Mouse (Mus musculus): ENCODE results near the gene Gm20532.

Gm20532 gene

DNA sequence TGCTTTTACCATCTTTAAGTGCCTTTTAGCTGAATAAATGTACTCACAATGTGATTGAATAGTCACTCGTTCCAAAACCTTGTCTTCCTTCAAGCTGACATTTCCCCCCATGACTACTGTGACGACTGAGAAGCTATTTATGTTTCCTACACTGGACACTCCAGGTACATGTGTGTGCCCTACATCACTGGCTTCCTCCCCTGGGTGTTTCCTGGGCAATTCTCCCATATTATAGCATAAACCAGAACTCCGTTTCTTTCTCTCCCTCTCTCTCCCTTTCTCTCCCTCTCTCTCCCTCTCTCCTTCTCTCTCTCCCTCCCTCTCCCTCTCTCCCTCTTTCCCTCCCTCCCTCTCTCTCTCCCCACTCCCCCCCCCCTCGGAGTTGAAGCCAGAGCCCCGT, 12.6 kb upstream of the Gm20532 start:
- no peak for DNase-seq (ENCODE audit: low spot score in 2 of 2)

DNA sequence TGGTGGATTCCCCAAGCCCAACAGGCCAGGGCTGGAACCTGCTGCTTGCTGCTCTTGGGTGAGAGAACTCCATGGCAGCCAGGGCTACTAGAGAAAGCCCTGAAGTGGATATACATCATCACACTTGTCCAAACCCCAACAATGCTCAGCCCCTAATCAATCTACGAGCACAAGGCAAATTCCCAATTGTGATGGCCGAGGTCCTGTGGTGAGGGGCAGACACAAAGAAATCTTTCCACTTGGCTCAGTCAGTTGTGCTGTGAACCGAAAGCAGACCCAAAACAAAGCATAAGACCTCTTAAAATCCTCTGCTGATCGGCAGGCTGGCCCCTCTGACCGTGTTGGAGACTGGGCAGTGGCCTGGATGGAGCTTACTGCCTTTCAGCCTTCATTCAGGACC, 11.6 kb upstream of the Gm20532 start:
- DNase-seq (ENCODE audit: low spot score in 2 of 2), result no peak

DNA sequence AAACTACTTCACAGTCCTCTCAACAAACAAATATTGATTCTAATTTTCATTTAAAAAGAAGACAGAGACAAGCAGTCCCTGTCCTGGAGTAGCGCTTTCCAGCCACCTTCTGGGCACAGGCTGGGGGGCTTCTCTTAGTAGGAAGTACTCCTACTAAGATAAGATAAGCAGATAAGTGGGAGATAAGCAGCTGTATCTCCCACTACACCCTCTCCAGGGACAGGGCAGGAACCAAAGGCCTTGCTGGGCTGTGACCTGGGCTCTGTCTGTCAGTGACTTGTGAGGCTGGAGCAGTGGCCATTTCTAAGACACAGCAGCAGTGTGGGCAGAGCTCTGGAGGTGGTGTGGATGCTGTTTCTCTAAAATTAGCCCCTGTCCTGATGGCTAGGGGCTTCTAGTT, 11.1 kb upstream of the Gm20532 start:
- DNase-seq (ENCODE audit: low spot score in 2 of 2), result no peak

DNA sequence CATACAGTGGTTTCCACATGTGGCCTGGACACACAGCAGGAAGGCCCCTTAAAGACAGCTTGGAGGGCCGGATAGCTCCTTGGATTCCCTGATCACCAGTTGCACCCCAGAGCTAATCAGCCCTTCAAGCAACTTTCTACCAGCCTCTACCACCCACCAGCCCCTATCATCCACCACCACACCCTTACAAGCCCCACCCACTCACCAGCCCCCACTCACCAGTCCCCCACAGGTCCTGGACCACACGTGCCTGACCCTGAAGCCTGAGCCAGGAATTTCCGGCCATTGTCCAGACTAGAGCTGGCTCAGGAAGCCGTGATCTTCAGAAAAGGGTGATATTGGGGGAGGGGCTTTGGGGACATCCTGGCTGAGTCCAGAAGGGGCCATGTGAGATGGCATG, 10.6 kb upstream of the Gm20532 start:
- DNase-seq (ENCODE audit: low spot score in 2 of 2), result no peak

DNA sequence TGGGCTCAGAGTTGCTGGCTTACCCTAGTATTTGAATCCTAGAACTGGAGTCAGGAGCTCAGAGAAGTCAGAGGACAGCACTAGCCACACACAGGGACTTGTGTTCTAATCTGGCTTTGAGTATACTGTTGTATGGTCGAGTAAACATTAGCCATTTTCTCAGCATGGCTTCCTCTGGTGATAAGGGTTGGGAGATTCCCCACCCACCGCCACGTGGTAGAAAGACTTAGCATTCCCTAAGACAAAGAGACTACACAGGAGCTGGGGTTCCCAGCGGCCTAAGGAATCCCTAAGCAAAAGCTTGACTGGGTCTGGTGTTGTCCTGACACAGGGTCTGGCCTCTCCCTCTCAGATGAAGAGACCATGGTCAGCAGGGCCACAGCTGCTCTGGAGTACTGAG, 10.0 kb upstream of the Gm20532 start:
- no peak for DNase-seq (ENCODE audit: low spot score in 2 of 2)

DNA sequence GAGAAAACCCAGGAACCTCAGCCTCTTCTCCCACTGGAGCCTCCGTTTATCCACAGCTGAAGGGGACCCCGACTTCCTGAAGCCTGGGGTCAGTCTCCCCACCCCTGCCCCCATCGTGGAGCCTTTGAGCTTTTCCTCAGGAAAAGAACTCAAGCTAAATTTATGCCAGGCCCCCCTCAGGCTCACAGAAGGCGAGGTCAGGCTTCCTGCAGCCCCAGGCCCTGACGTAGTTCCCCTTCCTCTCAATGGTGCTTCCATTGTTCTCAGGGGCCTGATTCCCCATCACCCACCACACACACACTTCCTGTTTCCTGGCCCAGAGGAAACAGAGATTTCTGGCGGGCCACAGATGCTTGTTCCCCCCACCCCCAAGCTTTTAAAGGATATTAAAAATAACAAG, 8.1 kb upstream of the Gm20532 start:
- DNase-seq (ENCODE audit: low spot score in 2 of 2), result no peak

DNA sequence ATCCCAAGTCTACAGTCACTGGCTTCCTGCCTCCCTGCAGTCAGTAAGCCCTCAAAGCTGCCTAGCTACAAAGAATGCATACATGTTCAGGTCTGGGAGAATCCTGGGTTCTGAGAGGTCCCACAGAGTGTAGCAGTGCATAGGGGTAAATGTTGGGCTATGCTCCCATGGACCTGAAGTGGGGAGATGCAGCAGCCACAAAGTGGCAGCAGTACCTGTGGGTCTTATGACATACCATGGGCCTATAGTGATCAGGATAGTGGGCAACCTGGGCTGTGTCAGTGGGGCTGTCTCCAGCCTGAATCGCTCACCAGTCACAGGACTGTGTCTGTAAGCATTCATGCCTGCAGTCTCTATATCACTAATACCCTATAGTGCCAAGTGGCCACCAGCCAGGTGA, 6.7 kb upstream of the Gm20532 start, which contains the start of gene Egfl7:
Egfl7 (plus strand) TSS at position 301 of the 400 bp plus-strand sequence.
- no peak for DNase-seq (ENCODE audit: low spot score in 2 of 2)

DNA sequence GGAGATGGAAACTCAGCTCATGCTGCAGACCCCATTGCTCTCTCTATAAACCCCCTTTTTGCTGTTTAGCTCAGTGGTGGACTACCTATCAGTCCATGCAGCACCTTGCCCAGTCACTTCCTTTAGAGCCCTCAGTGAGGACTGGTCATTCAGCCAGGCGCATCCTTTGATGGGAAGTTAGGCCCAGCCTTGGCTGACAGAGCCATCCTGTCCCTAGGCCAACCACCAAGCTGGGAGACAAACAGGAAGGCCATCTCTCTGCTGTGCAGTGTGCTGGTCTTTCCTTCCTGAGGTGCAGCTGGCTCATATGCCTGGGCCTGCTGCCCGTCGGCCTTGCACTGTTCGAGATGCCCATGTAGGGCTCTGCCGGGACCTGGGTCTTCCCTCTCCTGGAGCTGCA, 5.7 kb upstream of the Gm20532 start:
- DNase-seq (ENCODE audit: low spot score in 2 of 2), result no peak

DNA sequence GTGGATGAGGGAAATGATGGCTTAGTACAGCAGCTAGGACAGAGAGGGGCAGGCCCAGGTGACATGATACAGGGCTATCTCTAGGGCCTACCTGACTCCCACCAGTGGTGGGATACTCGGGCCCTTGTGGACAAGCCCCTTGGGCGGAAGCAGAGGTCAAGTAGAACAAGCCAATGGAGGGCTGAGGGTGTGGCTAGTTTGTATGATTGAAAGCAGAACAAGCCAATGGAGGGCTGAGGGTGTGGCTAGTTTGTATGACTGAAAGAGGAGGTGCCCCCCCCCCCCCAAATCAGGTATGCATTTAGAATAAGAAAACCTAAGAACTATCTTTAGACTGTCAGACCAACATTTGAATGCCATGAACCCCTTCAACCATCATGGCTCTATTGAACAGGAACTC, 4.2 kb upstream of the Gm20532 start:
- DNase-seq (ENCODE audit: low spot score in 2 of 2), result no peak

DNA sequence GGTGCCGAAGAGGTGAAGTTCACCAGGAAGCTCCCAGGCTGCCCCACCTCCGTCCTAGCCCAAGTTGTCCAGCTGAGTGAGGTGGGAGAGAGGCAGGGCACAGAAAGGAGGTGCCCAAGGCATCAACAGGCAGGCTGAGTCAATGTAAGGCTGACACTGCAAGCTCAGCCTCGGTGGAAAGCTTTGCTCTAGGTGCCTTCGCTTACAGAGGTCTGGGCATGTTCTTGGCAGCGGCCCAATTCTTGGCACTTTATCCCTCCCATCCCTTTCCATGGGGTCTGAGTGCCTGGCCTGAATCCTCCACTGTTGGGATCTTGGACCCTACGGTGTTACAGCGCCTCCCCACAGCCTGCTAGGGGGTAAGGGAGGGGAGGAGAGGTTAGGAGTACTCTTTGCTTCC, 3.7 kb upstream of the Gm20532 start:
- no peak for DNase-seq (ENCODE audit: low spot score in 2 of 2)

DNA sequence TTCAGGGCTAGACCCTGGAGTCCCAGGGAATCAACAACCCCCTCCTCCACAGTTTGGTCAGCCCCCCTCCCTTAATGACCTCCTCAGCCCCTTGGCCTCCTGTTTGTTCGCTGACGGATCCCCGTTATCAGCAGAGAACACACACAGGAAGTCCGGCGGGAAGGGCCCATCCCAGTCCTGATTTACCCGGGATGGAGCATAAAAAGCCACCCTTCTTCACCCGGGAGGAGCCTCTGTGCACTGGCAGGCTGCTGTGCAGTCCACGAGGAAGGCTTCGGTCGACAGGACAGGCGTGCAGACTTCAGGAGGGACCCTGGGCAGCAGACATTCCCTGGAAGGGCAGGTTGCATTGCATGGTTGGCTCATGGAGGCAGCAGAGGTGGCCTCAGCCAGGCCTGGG, 2.8 kb upstream of the Gm20532 start:
- no peak for DNase-seq (ENCODE audit: low spot score in 2 of 2)

DNA sequence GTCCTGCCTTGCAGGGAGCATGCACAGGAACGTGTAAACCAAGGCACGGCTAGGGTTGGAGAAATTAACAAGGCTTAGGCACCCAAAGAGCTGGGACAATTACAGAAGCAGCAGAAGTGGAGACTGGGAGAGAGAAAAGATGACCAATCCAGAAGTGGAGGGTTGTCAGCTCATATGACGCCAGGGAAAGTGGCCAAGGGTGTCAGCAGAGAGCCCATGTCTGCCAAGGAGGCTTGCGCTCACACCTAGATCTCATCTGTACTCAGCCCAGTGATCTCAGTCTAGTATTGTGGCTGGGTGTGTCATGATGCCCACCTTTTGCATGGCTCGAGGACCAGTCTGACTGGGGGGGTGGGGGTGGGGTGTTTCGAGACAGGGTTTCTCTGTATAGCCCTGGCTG, 726 bp upstream of the Gm20532 start:
- no peak for DNase-seq (ENCODE audit: low spot score in 2 of 2)

DNA sequence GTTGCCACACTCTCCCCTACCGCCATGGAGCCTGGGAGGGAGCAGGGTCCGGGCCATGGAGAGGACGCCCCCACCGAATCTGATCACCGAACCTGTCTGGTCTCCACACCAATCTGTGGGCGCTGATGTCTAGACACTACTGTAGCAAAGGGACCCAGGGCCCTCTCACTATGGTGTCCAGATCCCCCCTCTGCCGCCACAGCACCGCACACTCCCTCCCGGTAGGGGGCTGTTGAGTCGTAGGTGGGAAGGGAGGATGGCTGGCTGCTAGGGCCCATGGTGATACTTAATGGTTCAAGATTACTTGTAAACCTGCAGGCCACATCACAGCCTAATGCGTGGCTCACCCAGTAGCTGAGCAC, 586 bp downstream of the Gm20532 start:
- no peak for DNase-seq (ENCODE audit: low spot score in 2 of 2)

DNA sequence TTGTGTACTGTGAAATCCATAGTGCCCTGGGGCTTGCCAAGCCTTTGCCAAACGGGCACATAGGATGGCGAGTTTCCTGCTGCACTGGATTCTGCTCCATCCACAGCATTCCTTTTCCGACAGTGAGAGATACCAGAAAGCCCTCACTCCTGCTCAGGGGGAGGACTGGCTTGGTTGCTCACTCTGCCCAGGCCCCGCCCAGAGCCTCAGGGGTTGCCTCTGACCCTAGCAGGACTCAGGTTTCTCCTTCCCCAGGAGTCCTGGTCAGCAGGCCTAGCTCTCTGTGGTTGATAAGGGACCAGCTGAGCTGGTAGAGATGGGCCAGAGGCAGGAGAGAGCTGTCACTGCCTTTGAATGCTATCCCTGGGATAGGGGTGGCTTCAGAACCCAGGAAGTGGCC, 2.1 kb downstream of the Gm20532 start:
- no peak for DNase-seq (ENCODE audit: low spot score in 2 of 2)

DNA sequence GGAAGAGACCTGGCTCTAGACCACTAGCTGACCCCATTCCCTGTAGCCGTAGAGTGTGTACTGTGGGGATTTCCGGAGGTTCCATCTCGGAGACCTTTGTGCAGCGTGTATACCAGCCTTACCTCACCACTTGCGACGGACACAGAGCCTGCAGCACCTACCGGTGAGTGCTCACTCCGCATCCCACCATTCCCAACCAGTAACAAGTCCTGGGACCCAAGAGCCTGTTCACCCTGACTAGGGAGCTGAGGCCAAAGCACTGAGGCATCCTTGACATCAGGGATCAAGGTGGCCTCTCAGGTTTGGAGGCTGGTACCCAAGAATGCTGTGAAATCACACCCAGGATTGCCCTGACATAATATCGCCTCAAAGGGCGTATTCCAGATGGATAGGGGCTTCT, 2.8 kb downstream of the Gm20532 start:
- no peak for DNase-seq (ENCODE audit: low spot score in 2 of 2)

DNA sequence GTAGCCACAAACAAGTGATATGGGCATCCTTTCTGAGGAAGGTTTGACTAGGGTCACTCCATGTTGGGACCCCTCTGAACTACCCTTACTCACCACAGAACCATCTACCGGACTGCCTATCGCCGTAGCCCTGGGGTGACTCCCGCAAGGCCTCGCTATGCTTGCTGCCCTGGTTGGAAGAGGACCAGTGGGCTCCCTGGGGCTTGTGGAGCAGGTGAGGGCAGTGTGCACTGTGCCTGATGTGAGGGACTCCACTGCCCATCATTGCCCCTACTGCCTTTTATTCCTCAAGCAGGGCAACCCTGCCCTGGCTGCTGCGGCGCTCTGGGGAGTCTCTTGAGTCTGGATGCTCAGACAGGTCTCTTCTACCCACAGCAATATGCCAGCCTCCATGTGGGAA, 3.8 kb downstream of the Gm20532 start:
- no peak for DNase-seq (ENCODE audit: low spot score in 2 of 2)

DNA sequence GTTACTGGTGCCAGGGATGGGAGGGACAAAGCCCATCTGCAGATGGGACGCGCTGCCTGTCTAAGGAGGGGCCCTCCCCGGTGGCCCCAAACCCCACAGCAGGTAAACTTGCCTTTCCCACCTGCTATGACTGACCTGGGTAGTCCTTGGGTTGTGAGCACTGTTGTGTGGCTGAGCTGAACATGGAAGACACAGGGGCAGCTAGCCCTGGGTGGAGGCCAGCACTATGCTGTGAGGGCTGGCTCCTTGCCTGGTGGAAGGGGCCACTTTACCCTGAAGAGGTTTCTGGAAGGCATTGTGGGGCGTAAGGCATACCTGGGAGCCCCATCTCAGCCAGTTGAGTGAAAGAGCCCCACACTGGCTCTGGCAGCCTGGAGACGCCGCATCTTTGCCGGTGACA, 4.5 kb downstream of the Gm20532 start:
- DNase-seq (ENCODE audit: low spot score in 2 of 2), result no peak

DNA sequence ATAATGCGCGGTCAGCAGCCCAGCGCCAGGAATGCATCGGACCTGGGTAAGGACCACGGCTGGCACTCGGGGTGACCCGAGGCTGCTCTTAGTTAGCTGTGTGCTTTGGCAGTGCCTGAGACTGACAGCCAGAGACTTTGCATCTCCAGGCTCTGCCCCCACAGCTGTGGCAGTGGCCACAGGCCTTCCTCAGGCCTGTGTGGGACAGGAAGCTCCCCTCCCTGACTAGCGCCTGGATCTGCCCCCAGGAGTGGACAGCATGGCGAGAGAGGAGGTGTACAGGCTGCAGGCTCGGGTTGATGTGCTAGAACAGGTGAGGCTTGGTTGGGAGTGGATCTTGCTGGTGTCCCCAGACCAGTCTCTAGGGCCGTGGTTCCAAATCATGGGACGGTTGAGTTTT, 5.0 kb downstream of the Gm20532 start:
- no peak for DNase-seq (ENCODE audit: low spot score in 2 of 2)

DNA sequence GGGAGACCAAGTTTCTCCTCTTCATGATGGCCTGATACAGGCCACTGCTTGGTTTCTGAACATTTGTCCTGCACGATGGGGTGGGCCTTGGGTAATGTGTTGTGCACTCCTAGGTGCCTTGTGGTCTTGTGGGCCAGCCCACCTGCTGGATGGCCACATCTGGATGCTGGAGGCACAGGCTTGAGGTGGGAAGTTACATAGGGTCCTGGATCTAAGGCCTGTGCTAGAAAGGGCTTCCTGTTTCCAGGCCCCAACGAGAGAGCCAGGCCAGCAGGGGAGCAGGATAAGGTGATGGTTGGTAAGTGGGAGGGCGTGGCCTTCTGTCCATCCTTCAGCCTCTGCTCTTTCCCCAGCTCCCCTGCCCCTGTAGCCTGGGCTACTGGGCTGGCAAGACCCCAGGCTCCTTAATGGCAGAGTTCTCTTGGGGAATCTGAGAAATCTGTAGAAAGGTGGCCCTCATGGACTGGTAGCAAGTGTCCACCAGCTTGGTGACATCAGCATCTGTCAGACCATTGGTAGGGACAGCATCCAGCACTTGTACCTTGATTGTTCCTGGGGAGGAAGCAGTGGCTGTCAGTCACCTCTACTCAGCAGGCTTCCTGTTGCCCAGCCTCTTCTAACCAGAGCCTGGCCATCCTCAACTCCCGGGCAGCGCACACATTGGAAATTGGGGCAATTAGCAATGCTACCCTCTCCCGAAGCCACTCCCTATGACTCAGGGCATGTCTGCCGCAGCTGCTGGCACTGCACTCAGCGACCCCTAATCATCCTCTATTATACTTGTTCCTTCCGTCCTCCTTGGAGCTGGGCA, 7.0 kb downstream of the Gm20532 start:
- DNase-seq (ENCODE audit: low spot score in 2 of 2), result no peak

DNA sequence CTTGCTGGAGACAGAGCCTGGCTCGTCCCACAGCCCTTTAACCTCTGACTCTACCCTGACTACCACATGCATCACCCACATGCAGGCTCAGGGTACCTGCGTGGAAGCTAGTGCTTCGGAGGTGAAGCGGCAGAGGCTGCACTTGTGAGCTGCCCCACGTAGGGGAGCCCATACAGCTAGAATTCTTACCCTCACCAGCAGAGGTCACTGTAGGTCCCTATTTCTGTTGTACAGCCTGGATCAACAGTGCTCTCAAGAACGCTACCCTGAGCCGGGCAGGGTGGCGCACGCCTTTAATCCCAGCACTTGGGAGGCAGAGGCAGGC, 7.5 kb downstream of the Gm20532 start:
- no peak for DNase-seq (ENCODE audit: low spot score in 2 of 2)

DNA sequence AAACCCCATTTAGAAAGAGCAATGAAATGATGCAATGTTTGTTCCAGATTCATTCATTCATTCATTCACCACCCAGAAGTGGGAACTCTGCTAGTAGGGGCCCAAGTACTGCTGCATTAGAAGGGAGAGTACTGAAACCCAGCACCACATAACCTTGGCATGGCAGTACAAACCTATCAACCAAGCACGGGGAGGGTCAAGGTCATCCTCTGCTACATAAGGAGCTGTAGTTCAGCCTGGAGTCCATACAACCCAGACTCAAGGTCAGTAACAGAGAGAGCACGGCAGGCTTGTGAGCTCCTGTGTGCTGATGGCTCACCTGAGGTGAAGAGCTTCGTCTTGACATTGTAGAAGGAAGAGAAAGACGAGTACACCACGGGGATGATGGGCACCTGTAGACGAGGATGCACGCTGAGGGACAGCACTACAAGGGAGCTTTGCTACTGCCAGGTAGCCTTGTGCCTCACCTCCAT, 8.1 kb downstream of the Gm20532 start:
- no peak for DNase-seq (ENCODE audit: low spot score in 2 of 2)

DNA sequence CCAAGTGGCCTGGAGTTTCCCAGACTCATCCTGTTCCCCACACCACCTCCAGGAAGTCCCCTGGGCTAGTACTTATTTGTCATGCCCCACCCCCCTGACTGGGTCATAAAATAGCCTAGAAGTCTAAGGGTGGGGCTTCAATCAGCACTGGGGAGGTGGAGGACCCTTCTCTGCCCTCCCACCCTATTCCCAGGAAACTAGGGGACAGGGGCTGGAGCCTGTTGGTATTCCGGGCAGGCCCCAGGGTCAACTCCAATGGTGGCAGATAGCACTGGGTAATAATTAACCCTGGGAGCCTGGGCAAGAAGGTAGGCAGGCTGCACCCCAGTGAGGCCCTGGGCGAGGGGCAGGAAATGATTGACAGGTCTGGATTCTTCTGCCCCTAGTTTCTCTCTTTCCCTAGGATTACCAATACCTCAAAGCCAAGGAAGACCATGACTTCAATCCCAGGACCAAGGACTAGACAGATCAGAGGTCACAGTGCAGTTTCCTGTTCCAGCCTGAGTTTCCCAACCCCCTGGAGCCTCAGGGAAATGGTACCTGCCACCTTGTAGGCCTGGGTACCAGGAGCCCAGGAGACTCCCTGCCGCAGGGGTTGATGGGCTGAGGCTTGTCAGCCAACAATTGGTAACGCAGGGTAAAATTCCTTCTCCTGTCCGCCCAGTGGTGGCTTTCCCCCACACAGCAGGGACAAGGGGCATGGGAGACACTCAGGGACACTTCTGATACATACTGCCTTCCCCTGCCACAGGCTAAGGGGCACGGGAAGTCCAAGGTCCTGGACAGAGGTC, 8.7 kb downstream of the Gm20532 start:
- no peak for DNase-seq (ENCODE audit: low spot score in 2 of 2)

DNA sequence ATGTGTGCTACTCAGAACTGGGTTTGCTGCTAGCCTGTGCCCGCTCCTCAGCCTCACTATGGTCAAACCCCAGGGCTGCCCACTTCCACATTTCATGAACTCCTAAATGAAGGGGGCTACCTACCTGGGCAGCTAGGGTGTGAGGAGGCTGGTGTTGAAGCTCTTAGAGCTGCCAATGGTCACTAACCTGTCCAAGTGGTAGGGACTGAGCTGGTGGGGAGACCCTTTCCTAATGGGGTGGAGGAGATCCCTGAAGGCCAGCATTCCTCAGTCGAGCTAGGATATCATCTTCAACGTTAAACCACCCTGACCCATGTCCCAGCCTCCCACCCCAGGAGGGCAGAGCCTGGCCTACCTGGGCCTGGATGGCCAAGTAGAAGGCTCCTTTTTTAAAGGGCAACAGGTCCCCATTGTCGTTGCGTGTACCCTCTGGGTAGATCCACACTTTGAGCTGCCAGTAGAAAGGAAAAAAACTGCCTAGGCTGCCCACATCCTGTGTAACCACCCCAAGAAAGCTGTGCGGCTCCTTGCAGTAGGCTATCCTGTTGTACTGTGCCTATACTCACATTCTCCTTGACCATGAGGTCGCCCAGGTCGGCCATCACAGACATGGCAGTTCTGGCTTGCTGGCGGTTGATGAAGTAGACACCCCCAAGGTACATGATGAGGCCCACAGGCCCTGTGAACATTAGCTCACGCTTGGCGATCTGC, 9.4 kb downstream of the Gm20532 start:
- DNase-seq (ENCODE audit: low spot score in 2 of 2), result no peak
